Mouse (Mus musculus): ENCODE data around the gene Sel1l3. TPM values are rescaled to one million over a fixed set of nuclear protein-coding genes. Genes with fewer than 3 reads are reported as not detected.

Sel1l3 gene
- polyA plus RNA-seq, 1 experiment from 2014 or later, result 28.9 TPM

GRCm38 (mm10) chr5:53243933-53244332, 30.2 kb upstream of the Sel1l3 start:
- Histone ChIP-seq H3K4me2 (replicated peaks; ENCODE audit: low read depth, low read length) (no peak overlapping the region), H3K27me3 (ENCODE audit: control insufficient read depth, insufficient read depth, low read length) (no peaks in the 10 kb centered on the region), H3K9ac (ENCODE audit: low read depth, low read length) (no peak overlapping the region), H3K9me3 (ENCODE audit: control insufficient read depth, low read length) (no peaks in the 10 kb centered on the region), H3K36me3 (ENCODE audit: control insufficient read depth, insufficient read depth, low read length) (no peaks in the 10 kb centered on the region), H3K4me1 (ENCODE audit: control insufficient read depth, insufficient read depth, low read length) (0 out of 2 replicates have a peak, but pooled peaks cover 9% of the 10 kb centered on the region), H3K27ac (ENCODE audit: low read depth, low read length) (no peak overlapping the region), H3K4me3 (ENCODE audit: low read length) (no peak overlapping the region)
- WGBS, result 42% methylated on average over 10 of the region's 10 CpGs
- no peak for ATAC-seq (ENCODE audit: low FRiP score, low TSS enrichment)

- ATAC-seq (ENCODE audit: low FRiP score, low TSS enrichment), result no peak
- no peaks in the 10 kb centered on the region for H3K27me3 ChIP-seq (ENCODE audit: control insufficient read depth, insufficient read depth, low read length)
- H3K36me3 ChIP-seq (ENCODE audit: control insufficient read depth, insufficient read depth, low read length), result no peaks in the 10 kb centered on the region
- 85% methylated on average over 7 of the region's 7 CpGs for WGBS
- 0 out of 2 replicates have a peak, but pooled peaks cover 9% of the 10 kb centered on the region for H3K4me1 ChIP-seq (ENCODE audit: control insufficient read depth, insufficient read depth, low read length)
- no peak overlapping the region for H3K9ac ChIP-seq (ENCODE audit: low read depth, low read length)
- no peak overlapping the region for H3K4me3 ChIP-seq (ENCODE audit: low read length)
- no peak overlapping the region for H3K27ac ChIP-seq (ENCODE audit: low read depth, low read length)
- no peaks in the 10 kb centered on the region for H3K9me3 ChIP-seq (ENCODE audit: control insufficient read depth, low read length)
- no peak overlapping the region for H3K4me2 ChIP-seq (replicated peaks; ENCODE audit: low read depth, low read length)
Observed at GRCm38 (mm10) chr5:53242865-53243499, 29.3 kb upstream of the Sel1l3 start.

- WGBS, result 68% methylated on average over 5 of the region's 5 CpGs
- H3K4me2 ChIP-seq (replicated peaks; ENCODE audit: low read depth, low read length), result no peak overlapping the region
- H3K9me3 ChIP-seq (ENCODE audit: control insufficient read depth, low read length), result no peaks in the 10 kb centered on the region
- H3K27ac ChIP-seq (ENCODE audit: low read depth, low read length), result no peak overlapping the region
- no peaks in the 10 kb centered on the region for H3K36me3 ChIP-seq (ENCODE audit: control insufficient read depth, insufficient read depth, low read length)
- 0 out of 2 replicates have a peak, but pooled peaks cover 9% of the 10 kb centered on the region for H3K4me1 ChIP-seq (ENCODE audit: control insufficient read depth, insufficient read depth, low read length)
- ATAC-seq (ENCODE audit: low FRiP score, low TSS enrichment), result no peak
- H3K9ac ChIP-seq (ENCODE audit: low read depth, low read length), result no peak overlapping the region
- H3K4me3 ChIP-seq (ENCODE audit: low read length), result no peak overlapping the region
- no peaks in the 10 kb centered on the region for H3K27me3 ChIP-seq (ENCODE audit: control insufficient read depth, insufficient read depth, low read length)
Observed at GRCm38 (mm10) chr5:53241963-53242362, 28.2 kb upstream of the Sel1l3 start.

GRCm38 (mm10) chr5:53241109-53241508, 27.4 kb upstream of the Sel1l3 start:
- H3K9me3 ChIP-seq (ENCODE audit: control insufficient read depth, low read length), result no peaks in the 10 kb centered on the region
- H3K27me3 ChIP-seq (ENCODE audit: control insufficient read depth, insufficient read depth, low read length), result no peaks in the 10 kb centered on the region
- no peak overlapping the region for H3K27ac ChIP-seq (ENCODE audit: low read depth, low read length)
- H3K4me1 ChIP-seq (ENCODE audit: control insufficient read depth, insufficient read depth, low read length), result 0 out of 2 replicates have a peak, but pooled peaks cover 9% of the 10 kb centered on the region
- H3K36me3 ChIP-seq (ENCODE audit: control insufficient read depth, insufficient read depth, low read length), result no peaks in the 10 kb centered on the region
- no peak overlapping the region for H3K4me3 ChIP-seq (ENCODE audit: low read length)
- peak; percentile 40; the same call in 1 of the 2 replicates for ATAC-seq (ENCODE audit: low FRiP score, low TSS enrichment)
- 59% methylated on average over 2 of the region's 2 CpGs for WGBS
- no peak overlapping the region for H3K4me2 ChIP-seq (replicated peaks; ENCODE audit: low read depth, low read length)
- no peak overlapping the region for H3K9ac ChIP-seq (ENCODE audit: low read depth, low read length)

- ATAC-seq (ENCODE audit: low FRiP score, low TSS enrichment), result no peak
- WGBS, result 23% methylated on average over 11 of the region's 11 CpGs
- Histone ChIP-seq H3K27ac (ENCODE audit: low read depth, low read length) (no peak overlapping the region), H3K4me3 (ENCODE audit: low read length) (no peak overlapping the region), H3K9ac (ENCODE audit: low read depth, low read length) (0 out of 2 replicates have a peak overlapping the region, but pooled peaks have one; percentile 12), H3K36me3 (ENCODE audit: control insufficient read depth, insufficient read depth, low read length) (no peaks in the 10 kb centered on the region), H3K9me3 (ENCODE audit: control insufficient read depth, low read length) (no peaks in the 10 kb centered on the region), H3K4me1 (ENCODE audit: control insufficient read depth, insufficient read depth, low read length) (0 out of 2 replicates have a peak, but pooled peaks cover 9% of the 10 kb centered on the region), H3K4me2 (replicated peaks; ENCODE audit: low read depth, low read length) (no peak overlapping the region), H3K27me3 (ENCODE audit: control insufficient read depth, insufficient read depth, low read length) (no peaks in the 10 kb centered on the region)
Observed at GRCm38 (mm10) chr5:53239831-53240440, 26.2 kb upstream of the Sel1l3 start.

GRCm38 (mm10) chr5:53239189-53239588, 25.5 kb upstream of the Sel1l3 start:
- no peak overlapping the region for H3K27ac ChIP-seq (ENCODE audit: low read depth, low read length)
- no peak overlapping the region for H3K4me3 ChIP-seq (ENCODE audit: low read length)
- ATAC-seq (ENCODE audit: low FRiP score, low TSS enrichment), result no peak
- H3K4me2 ChIP-seq (replicated peaks; ENCODE audit: low read depth, low read length), result no peak overlapping the region
- WGBS, result 91% methylated on average over 7 of the region's 7 CpGs
- H3K9me3 ChIP-seq (ENCODE audit: control insufficient read depth, low read length), result no peaks in the 10 kb centered on the region
- H3K36me3 ChIP-seq (ENCODE audit: control insufficient read depth, insufficient read depth, low read length), result no peaks in the 10 kb centered on the region
- no peak overlapping the region for H3K9ac ChIP-seq (ENCODE audit: low read depth, low read length)
- H3K27me3 ChIP-seq (ENCODE audit: control insufficient read depth, insufficient read depth, low read length), result no peaks in the 10 kb centered on the region
- 0 out of 2 replicates have a peak, but pooled peaks cover 9% of the 10 kb centered on the region for H3K4me1 ChIP-seq (ENCODE audit: control insufficient read depth, insufficient read depth, low read length)

GRCm38 (mm10) chr5:53238761-53239160, 25.0 kb upstream of the Sel1l3 start:
- Histone ChIP-seq H3K27ac (ENCODE audit: low read depth, low read length) (no peak overlapping the region), H3K27me3 (ENCODE audit: control insufficient read depth, insufficient read depth, low read length) (no peaks in the 10 kb centered on the region), H3K4me1 (ENCODE audit: control insufficient read depth, insufficient read depth, low read length) (0 out of 2 replicates have a peak, but pooled peaks cover 9% of the 10 kb centered on the region), H3K9me3 (ENCODE audit: control insufficient read depth, low read length) (no peaks in the 10 kb centered on the region), H3K4me3 (ENCODE audit: low read length) (no peak overlapping the region), H3K9ac (ENCODE audit: low read depth, low read length) (no peak overlapping the region), H3K36me3 (ENCODE audit: control insufficient read depth, insufficient read depth, low read length) (no peaks in the 10 kb centered on the region), H3K4me2 (replicated peaks; ENCODE audit: low read depth, low read length) (no peak overlapping the region)
- ATAC-seq (ENCODE audit: low FRiP score, low TSS enrichment), result no peak
- WGBS, result 89% methylated on average over 7 of the region's 7 CpGs

- ATAC-seq (ENCODE audit: low FRiP score, low TSS enrichment), result no peak
- H3K36me3 ChIP-seq (ENCODE audit: control insufficient read depth, insufficient read depth, low read length), result no peaks in the 10 kb centered on the region
- no peak overlapping the region for H3K9ac ChIP-seq (ENCODE audit: low read depth, low read length)
- H3K4me1 ChIP-seq (ENCODE audit: control insufficient read depth, insufficient read depth, low read length), result 0 out of 2 replicates have a peak, but pooled peaks cover 4% of the 10 kb centered on the region
- H3K4me2 ChIP-seq (replicated peaks; ENCODE audit: low read depth, low read length), result no peak overlapping the region
- H3K4me3 ChIP-seq (ENCODE audit: low read length), result no peak overlapping the region
- H3K27me3 ChIP-seq (ENCODE audit: control insufficient read depth, insufficient read depth, low read length), result no peaks in the 10 kb centered on the region
- no peaks in the 10 kb centered on the region for H3K9me3 ChIP-seq (ENCODE audit: control insufficient read depth, low read length)
- 91% methylated on average over 6 of the region's 8 CpGs for WGBS
- no peak overlapping the region for H3K27ac ChIP-seq (ENCODE audit: low read depth, low read length)
Observed at GRCm38 (mm10) chr5:53236749-53237148, 23.0 kb upstream of the Sel1l3 start.

- Histone ChIP-seq H3K9me3 (ENCODE audit: control insufficient read depth, low read length) (no peaks in the 10 kb centered on the region), H3K4me1 (ENCODE audit: control insufficient read depth, insufficient read depth, low read length) (0 out of 2 replicates have a peak, but pooled peaks cover 7% of the 10 kb centered on the region), H3K27ac (ENCODE audit: low read depth, low read length) (no peak overlapping the region), H3K36me3 (ENCODE audit: control insufficient read depth, insufficient read depth, low read length) (no peaks in the 10 kb centered on the region), H3K27me3 (ENCODE audit: control insufficient read depth, insufficient read depth, low read length) (no peaks in the 10 kb centered on the region), H3K4me2 (replicated peaks; ENCODE audit: low read depth, low read length) (no peak overlapping the region), H3K4me3 (ENCODE audit: low read length) (no peak overlapping the region), H3K9ac (ENCODE audit: low read depth, low read length) (no peak overlapping the region)
- ATAC-seq (ENCODE audit: low FRiP score, low TSS enrichment), result no peak
- 37% methylated on average over 5 of the region's 5 CpGs for WGBS
Observed at GRCm38 (mm10) chr5:53236136-53236535, 22.4 kb upstream of the Sel1l3 start.

Data from kidney, embryonic 14.5 days (tissue).